Mouse (Mus musculus): ENCODE measurements around the gene C2cd2l. TPM values are rescaled to one million over a fixed set of nuclear protein-coding genes. Genes with fewer than 3 reads are reported as not detected.
"Not testable (repeated sequence)": the region's sequence is repeated elsewhere in the genome, so short reads cannot be mapped to it uniquely, and the experiment has no call there.

The C2cd2l gene
- polyA plus RNA-seq, 1 experiment from 2014 or later: 9.5 TPM

DNA sequence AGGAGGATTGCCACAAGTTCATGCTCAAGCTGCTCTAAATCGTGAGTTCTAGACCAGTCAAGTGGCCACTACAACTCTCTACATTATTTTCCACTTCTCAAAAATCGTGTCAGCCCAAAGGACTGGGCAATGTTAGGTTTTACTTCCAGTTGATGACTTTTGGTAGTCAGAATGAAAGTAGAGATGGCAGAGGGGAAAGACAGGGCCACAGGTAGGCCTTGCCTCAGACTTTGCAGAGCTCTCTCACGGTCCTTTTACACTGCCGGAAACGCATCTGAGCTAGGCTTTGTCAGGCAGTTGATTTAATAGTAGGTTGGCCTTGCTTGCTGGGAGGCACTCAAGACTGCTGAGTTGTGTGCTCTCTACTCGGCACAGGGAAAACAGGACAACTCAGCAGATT lies 4.1 kb upstream of the C2cd2l start:
- no peak for DNase-seq (ENCODE audit: low spot score)
- no peak overlapping the region for H3K9ac ChIP-seq (ENCODE audit: low read depth, low read length)
- peaks cover 14% of the 10 kb centered on the region for H3K4me1 ChIP-seq (ENCODE audit: control insufficient read depth, insufficient read depth, low read length)
- no peak for ATAC-seq (ENCODE audit: low read depth)
- H3K4me2 ChIP-seq (ENCODE audit: low read depth, low read length): no peak overlapping the region
- H3K36me3 ChIP-seq (ENCODE audit: control insufficient read depth, insufficient read depth, low read length): peaks cover 9% of the 10 kb centered on the region
- H3K27me3 ChIP-seq (replicated peaks; ENCODE audit: control insufficient read depth, insufficient read depth, low read length): no peaks in the 10 kb centered on the region
- H3K9me3 ChIP-seq (ENCODE audit: control insufficient read depth, low read length): no peaks in the 10 kb centered on the region
- H3K27ac ChIP-seq (replicated peaks; ENCODE audit: low read depth, low read length): no peak overlapping the region
- 72% methylated on average over 6 of the region's 6 CpGs for WGBS
- H3K4me3 ChIP-seq (ENCODE audit: low read depth, low read length): no peak overlapping the region

DNA sequence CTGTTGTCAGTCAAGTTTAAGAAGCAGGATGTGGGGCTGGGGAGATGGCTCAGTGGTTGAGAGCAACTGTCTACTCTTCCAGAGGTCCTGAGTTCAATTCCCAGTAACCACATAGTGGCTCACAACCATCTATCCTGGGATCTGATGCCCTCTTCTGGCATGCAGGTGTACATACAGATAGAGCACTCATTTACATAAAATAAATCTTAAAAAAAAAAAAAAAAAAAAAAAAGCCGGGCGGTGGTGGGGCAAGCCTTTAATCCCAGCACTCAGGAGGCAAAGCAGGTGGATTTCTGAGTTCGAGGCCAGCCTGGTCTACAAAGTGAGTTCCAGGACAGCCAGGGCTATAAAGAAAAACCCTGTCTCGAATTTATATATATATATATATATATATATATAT lies 3.6 kb upstream of the C2cd2l start:
- ATAC-seq (ENCODE audit: low read depth); H3K27ac ChIP-seq (replicated peaks; ENCODE audit: low read depth, low read length); H3K4me3 ChIP-seq (ENCODE audit: low read depth, low read length); H3K9me3 ChIP-seq (ENCODE audit: control insufficient read depth, low read length); DNase-seq (ENCODE audit: low spot score); H3K9ac ChIP-seq (ENCODE audit: low read depth, low read length); H3K36me3 ChIP-seq (ENCODE audit: control insufficient read depth, insufficient read depth, low read length); H3K4me2 ChIP-seq (ENCODE audit: low read depth, low read length); H3K27me3 ChIP-seq (replicated peaks; ENCODE audit: control insufficient read depth, insufficient read depth, low read length): not testable (repeated sequence)
- WGBS: 78% methylated on average over 4 of the region's 4 CpGs
- peaks cover 18% of the 10 kb centered on the region for H3K4me1 ChIP-seq (ENCODE audit: control insufficient read depth, insufficient read depth, low read length)

DNA sequence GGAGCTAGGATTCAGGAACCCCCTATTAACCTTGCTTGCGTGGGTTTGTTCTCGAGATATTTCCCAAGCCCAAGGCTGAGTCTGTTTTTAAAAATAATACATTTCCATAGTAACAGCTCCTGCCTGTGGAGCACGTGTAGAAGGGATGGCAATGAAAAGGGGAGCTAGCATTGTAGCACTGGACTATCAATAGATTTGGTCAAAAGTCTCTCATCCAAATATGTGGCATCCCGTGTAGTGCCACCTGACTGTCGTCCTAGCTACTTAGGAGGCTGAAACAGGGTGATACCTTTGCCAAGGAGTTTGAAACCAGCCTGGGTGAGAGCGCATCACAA lies 681 bp upstream of the C2cd2l start:
- ATAC-seq (ENCODE audit: low read depth): peak; percentile 23; the same call in 1 of the 2 replicates
- peaks cover 13% of the 10 kb centered on the region for H3K4me1 ChIP-seq (ENCODE audit: control insufficient read depth, insufficient read depth, low read length)
- 19% methylated on average over 6 of the region's 6 CpGs for WGBS
- peak overlapping the region; percentile 87 for H3K9ac ChIP-seq (ENCODE audit: low read depth, low read length)
- H3K27ac ChIP-seq (replicated peaks; ENCODE audit: low read depth, low read length): peak overlapping the region; percentile 70
- peak; percentile 19 for DNase-seq (ENCODE audit: low spot score)
- no peaks in the 10 kb centered on the region for H3K9me3 ChIP-seq (ENCODE audit: control insufficient read depth, low read length)
- peak overlapping the region; percentile 96 for H3K4me2 ChIP-seq (ENCODE audit: low read depth, low read length)
- no peaks in the 10 kb centered on the region for H3K27me3 ChIP-seq (replicated peaks; ENCODE audit: control insufficient read depth, insufficient read depth, low read length)
- H3K4me3 ChIP-seq (ENCODE audit: low read depth, low read length): peak overlapping the region; percentile 92
- H3K36me3 ChIP-seq (ENCODE audit: control insufficient read depth, insufficient read depth, low read length): peaks cover 11% of the 10 kb centered on the region

- H3K4me1 ChIP-seq (ENCODE audit: control insufficient read depth, insufficient read depth, low read length): peaks cover 13% of the 10 kb centered on the region
- H3K9ac ChIP-seq (ENCODE audit: low read depth, low read length): peak overlapping the region; percentile 87
- peaks cover 26% of the 10 kb centered on the region for H3K36me3 ChIP-seq (ENCODE audit: control insufficient read depth, insufficient read depth, low read length)
- peak overlapping the region; percentile 92 for H3K4me3 ChIP-seq (ENCODE audit: low read depth, low read length)
- no peaks in the 10 kb centered on the region for H3K27me3 ChIP-seq (replicated peaks; ENCODE audit: control insufficient read depth, insufficient read depth, low read length)
- H3K4me2 ChIP-seq (ENCODE audit: low read depth, low read length): peak overlapping the region; percentile 96
- WGBS: 2% methylated on average over 23 of the region's 37 CpGs
- H3K9me3 ChIP-seq (ENCODE audit: control insufficient read depth, low read length): no peaks in the 10 kb centered on the region
- peak overlapping the region; percentile 44 for H3K27ac ChIP-seq (replicated peaks; ENCODE audit: low read depth, low read length)
- DNase-seq (ENCODE audit: low spot score): peak; percentile 27
- peak; percentile 2; the same call in 1 of the 2 replicates for ATAC-seq (ENCODE audit: low read depth)
Observed at GRCm38 (mm10) chr9:44319105-44319886, 789 bp downstream of the C2cd2l start.

GRCm38 (mm10) chr9:44318826-44319095 lies 1.3 kb downstream of the C2cd2l start:
- Histone ChIP-seq H3K9me3 (ENCODE audit: control insufficient read depth, low read length) (no peaks in the 10 kb centered on the region), H3K9ac (ENCODE audit: low read depth, low read length) (peak overlapping the region; percentile 87), H3K4me1 (ENCODE audit: control insufficient read depth, insufficient read depth, low read length) (peaks cover 13% of the 10 kb centered on the region), H3K27ac (replicated peaks; ENCODE audit: low read depth, low read length) (no peak overlapping the region), H3K27me3 (replicated peaks; ENCODE audit: control insufficient read depth, insufficient read depth, low read length) (no peaks in the 10 kb centered on the region), H3K4me2 (ENCODE audit: low read depth, low read length) (peak overlapping the region; percentile 96), H3K4me3 (ENCODE audit: low read depth, low read length) (peak overlapping the region; percentile 92), H3K36me3 (ENCODE audit: control insufficient read depth, insufficient read depth, low read length) (peaks cover 31% of the 10 kb centered on the region)
- no peak for DNase-seq (ENCODE audit: low spot score)
- no peak for ATAC-seq (ENCODE audit: low read depth)
- 34% methylated on average over 3 of the region's 3 CpGs for WGBS

DNA sequence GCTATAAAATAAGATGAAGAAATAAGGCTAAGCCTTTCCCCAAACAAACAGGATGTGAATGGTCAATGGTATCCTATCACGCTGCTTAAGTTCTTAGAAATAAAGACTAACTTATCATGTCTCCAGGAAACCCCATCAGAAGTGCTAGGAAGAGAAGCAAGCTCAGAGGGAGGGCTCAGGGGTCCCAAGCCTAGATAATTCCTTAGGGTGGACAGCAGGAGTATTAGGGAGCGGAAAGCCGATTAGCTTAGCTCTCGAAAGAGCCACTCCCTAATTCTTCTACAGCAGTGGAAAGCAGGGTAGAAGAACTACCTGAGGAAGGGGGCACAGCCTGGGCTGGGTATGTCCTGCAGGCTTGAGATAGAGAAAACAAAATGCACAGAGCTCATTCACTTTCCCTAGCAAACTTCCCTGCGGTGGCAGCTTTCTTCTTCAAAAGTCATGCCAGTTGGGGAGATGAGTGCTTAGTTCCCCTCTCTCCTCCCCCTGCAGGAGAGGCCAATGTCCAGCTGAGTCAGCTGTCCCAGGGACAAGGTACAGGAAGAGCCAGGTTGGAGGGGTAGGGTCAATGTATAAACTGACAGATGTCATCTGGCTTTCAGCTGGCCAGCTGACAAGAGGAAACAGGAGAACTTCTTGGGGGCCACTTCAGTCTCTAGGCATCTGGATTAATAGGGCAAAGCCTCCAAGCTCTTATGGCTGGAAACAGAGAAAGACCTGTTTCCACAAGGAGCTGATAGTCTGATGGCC lies 1.8 kb downstream of the C2cd2l start:
- peak overlapping the region; percentile 92; the same call in 1 of the 2 replicates for H3K4me3 ChIP-seq (ENCODE audit: low read depth, low read length)
- peak overlapping the region; percentile 96 for H3K4me2 ChIP-seq (ENCODE audit: low read depth, low read length)
- H3K27me3 ChIP-seq (replicated peaks; ENCODE audit: control insufficient read depth, insufficient read depth, low read length): no peaks in the 10 kb centered on the region
- WGBS: 64% methylated on average over 5 of the region's 5 CpGs
- no peak overlapping the region for H3K27ac ChIP-seq (replicated peaks; ENCODE audit: low read depth, low read length)
- H3K9me3 ChIP-seq (ENCODE audit: control insufficient read depth, low read length): no peaks in the 10 kb centered on the region
- DNase-seq (ENCODE audit: low spot score) (no peak), ATAC-seq (ENCODE audit: low read depth) (no peak)
- H3K9ac ChIP-seq (ENCODE audit: low read depth, low read length): peak overlapping the region; percentile 87
- H3K36me3 ChIP-seq (ENCODE audit: control insufficient read depth, insufficient read depth, low read length): peaks cover 36% of the 10 kb centered on the region
- H3K4me1 ChIP-seq (ENCODE audit: control insufficient read depth, insufficient read depth, low read length): peaks cover 13% of the 10 kb centered on the region

DNA sequence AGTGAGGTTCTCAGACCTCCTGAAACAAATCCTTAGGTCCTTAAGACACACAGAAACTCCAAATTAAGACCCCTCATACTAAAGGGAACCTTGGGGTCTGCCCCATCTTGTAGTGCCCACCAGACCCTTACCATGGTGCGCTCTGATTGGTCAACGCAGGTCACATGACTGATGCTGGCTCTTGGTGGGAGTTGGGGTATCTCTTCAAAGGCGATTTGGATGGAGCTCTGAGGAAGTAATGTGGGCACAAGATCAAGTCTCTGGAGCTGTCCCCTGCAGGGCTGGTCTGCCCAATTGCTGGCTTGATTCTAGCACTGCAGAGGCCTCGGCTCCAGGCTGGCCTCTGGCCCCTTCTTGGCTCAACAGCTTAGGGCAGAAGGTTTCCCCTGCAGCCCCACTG lies 2.6 kb downstream of the C2cd2l start:
- Histone ChIP-seq H3K27ac (replicated peaks; ENCODE audit: low read depth, low read length) (no peak overlapping the region), H3K4me3 (ENCODE audit: low read depth, low read length) (no peak overlapping the region), H3K9me3 (ENCODE audit: control insufficient read depth, low read length) (no peaks in the 10 kb centered on the region), H3K27me3 (replicated peaks; ENCODE audit: control insufficient read depth, insufficient read depth, low read length) (no peaks in the 10 kb centered on the region), H3K4me2 (ENCODE audit: low read depth, low read length) (no peak overlapping the region), H3K36me3 (ENCODE audit: control insufficient read depth, insufficient read depth, low read length) (peaks cover 44% of the 10 kb centered on the region), H3K4me1 (ENCODE audit: control insufficient read depth, insufficient read depth, low read length) (peaks cover 13% of the 10 kb centered on the region), H3K9ac (ENCODE audit: low read depth, low read length) (no peak overlapping the region)
- ATAC-seq (ENCODE audit: low read depth) (no peak), DNase-seq (ENCODE audit: low spot score) (no peak)
- 73% methylated on average over 4 of the region's 4 CpGs for WGBS

DNA sequence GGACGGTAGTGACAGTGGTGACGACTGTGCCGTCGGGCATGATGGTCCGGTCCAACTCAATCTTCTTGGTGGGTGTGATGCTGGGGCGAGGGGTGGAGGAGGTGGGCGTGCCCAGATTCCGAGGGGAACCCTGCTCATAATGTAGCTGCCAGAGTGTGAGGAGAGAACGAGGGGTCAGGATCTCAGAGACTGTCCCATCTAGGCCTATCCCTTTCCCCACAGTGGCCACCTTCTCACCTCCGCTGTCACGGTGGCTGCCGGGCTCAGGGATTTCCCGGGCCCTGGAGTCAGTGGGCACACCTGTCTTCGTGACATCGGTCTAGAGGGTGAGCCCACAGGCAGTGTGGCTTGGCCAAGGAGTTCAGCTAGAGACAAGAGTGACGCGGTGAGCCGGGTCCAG lies 5.2 kb downstream of the C2cd2l start:
- no peak overlapping the region for H3K9ac ChIP-seq (ENCODE audit: low read depth, low read length)

GRCm38 (mm10) chr9:44314257-44314547 lies 5.9 kb downstream of the C2cd2l start:
- no peaks in the 10 kb centered on the region for H3K27me3 ChIP-seq (replicated peaks; ENCODE audit: control insufficient read depth, insufficient read depth, low read length)
- H3K36me3 ChIP-seq (ENCODE audit: control insufficient read depth, insufficient read depth, low read length): peaks cover 52% of the 10 kb centered on the region
- ATAC-seq (ENCODE audit: low read depth): no peak
- WGBS: 76% methylated on average over 4 of the region's 4 CpGs
- no peaks in the 10 kb centered on the region for H3K9me3 ChIP-seq (ENCODE audit: control insufficient read depth, low read length)
- H3K27ac ChIP-seq (replicated peaks; ENCODE audit: low read depth, low read length): no peak overlapping the region
- no peak for DNase-seq (ENCODE audit: low spot score)
- no peak overlapping the region for H3K9ac ChIP-seq (ENCODE audit: low read depth, low read length)
- H3K4me1 ChIP-seq (ENCODE audit: control insufficient read depth, insufficient read depth, low read length): peaks cover 10% of the 10 kb centered on the region
- no peak overlapping the region for H3K4me2 ChIP-seq (ENCODE audit: low read depth, low read length)
- H3K4me3 ChIP-seq (ENCODE audit: low read depth, low read length): no peak overlapping the region

More for the DNA sequence above, 5.2 kb downstream of the C2cd2l start:
- Histone ChIP-seq H3K9me3 (ENCODE audit: control insufficient read depth, low read length) (no peaks in the 10 kb centered on the region), H3K27me3 (replicated peaks; ENCODE audit: control insufficient read depth, insufficient read depth, low read length) (no peaks in the 10 kb centered on the region), H3K4me2 (ENCODE audit: low read depth, low read length) (no peak overlapping the region), H3K4me1 (ENCODE audit: control insufficient read depth, insufficient read depth, low read length) (peaks cover 13% of the 10 kb centered on the region), H3K4me3 (ENCODE audit: low read depth, low read length) (no peak overlapping the region), H3K27ac (replicated peaks; ENCODE audit: low read depth, low read length) (no peak overlapping the region), H3K36me3 (ENCODE audit: control insufficient read depth, insufficient read depth, low read length) (peaks cover 52% of the 10 kb centered on the region)
- ATAC-seq (ENCODE audit: low read depth): no peak
- WGBS: 94% methylated on average over 18 of the region's 18 CpGs
- DNase-seq (ENCODE audit: low spot score): no peak

Measured in embryonic facial prominence, embryonic 14.5 days (tissue).